Mouse (Mus musculus) ES-Bruce4 (cell line): ENCODE data around the gene Olfr770.

ENCODE experiments used
- CTCF ChIP-seq: IDR thresholded peaks from one replicate; pipeline ENCODE4 v1.8.1; 2011; ENCODE audit warnings: low read depth, low read length
- EP300 ChIP-seq: IDR thresholded peaks from 2 replicates; pipeline ENCODE4 v1.6.1; 2011; ENCODE audit warnings: low read depth, low read length; ENCODE audit not compliant: insufficient read depth
- POLR2A ChIP-seq: IDR thresholded peaks from one replicate; pipeline ENCODE4 v1.8.1; 2011; ENCODE audit warnings: low read length; ENCODE audit not compliant: insufficient read depth

- TF ChIP-seq POLR2A (no peak), EP300 (no peak), CTCF (no peak)
These were observed 21.0 kb downstream of the Olfr770 start, which contains the start of gene Olfr769 for GRCm38 (mm10) chr10:129117761-129118160.
